Mouse (Mus musculus): ENCODE measurements around the gene Trir. TPM values are rescaled to one million over a fixed set of nuclear protein-coding genes. Genes with fewer than 3 reads are reported as not detected.

Trir gene
- polyA plus RNA-seq, 1 experiment, result 68.5 TPM

DNA sequence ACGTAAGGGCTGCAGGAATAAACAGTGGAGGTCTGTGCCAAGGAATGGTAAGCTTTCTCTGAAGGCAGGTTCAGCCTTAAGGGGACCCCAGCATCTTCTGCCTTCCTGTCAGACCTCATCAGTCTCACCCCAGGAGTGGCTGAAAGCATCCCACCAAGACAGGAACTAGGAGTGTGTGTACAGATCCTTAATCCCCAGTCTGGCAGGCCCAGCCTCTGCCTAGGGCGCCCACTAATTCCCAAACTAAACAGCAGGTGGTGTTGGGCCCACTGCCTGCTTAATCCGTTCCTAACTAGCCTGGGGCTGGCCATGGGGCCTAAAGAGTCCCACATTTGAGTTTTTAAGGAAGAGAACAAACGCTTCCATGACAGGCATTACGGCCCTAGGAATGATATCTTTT lies 9.4 kb upstream of the Trir start:
- H3K4me3 ChIP-seq (ENCODE audit: insufficient read depth, low read depth, low read length), result no peak overlapping the region
- H3K4me1 ChIP-seq (ENCODE audit: control insufficient read depth, insufficient read depth, insufficient read length, low read length), result no peaks in the 10 kb centered on the region
- H3K27ac ChIP-seq (replicated peaks; ENCODE audit: low read depth, low read length), result no peak overlapping the region

DNA sequence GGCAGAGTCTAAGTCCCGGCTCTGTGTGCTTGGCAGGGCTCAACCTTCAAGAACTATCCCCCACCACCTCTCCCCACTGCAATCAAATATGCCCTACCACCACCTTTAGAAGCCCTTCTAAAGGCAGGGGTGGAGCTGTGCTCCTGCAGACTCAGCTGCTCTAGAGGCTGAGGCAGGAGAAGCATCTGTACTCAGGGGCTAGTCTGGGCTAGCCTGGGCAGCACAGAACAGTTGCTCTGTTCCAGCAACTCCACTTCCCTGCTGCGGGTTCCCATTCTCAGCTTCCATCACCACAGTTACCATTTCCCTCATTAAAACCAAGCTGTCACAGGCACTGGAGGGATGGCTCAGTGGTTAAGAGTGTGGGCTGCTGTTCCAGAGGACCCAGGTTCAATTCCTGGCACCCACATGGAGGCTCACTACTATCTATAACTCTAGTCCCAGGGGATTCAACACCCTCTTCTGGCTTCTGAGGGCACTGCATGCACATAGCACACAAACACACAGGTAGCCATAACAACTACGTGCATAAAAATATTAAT lies 5.0 kb upstream of the Trir start:
- H3K4me1 ChIP-seq (ENCODE audit: control insufficient read depth, insufficient read depth, insufficient read length, low read length), result peaks cover 6% of the 10 kb centered on the region; the same call in 1 of the 2 replicates
- H3K4me3 ChIP-seq (ENCODE audit: insufficient read depth, low read depth, low read length), result no peak overlapping the region
- H3K27ac ChIP-seq (replicated peaks; ENCODE audit: low read depth, low read length), result no peak overlapping the region

DNA sequence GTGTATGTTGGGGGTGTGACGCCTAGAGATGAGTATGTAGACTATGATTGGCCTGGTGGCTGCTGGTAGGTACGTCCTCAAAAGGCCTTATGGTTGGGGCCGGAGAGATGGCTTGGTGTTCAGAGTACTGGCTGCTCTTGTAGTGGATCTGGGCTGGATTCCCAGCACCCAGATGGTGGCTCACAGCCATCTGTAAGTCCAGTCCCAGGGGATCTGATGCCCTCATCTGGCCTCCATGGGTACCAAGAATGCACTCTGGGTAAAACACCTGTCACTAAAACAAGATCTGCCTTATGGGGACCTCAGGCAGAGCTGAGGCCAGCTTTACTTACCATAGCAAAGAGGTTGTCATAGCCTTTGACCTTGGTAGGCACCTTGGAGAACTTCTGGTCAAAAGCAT lies 2.8 kb upstream of the Trir start:
- Histone ChIP-seq H3K4me3 (ENCODE audit: insufficient read depth, low read depth, low read length) (peak overlapping the region; percentile 83), H3K4me1 (ENCODE audit: control insufficient read depth, insufficient read depth, insufficient read length, low read length) (peaks cover 13% of the 10 kb centered on the region), H3K27ac (replicated peaks; ENCODE audit: low read depth, low read length) (no peak overlapping the region)

DNA sequence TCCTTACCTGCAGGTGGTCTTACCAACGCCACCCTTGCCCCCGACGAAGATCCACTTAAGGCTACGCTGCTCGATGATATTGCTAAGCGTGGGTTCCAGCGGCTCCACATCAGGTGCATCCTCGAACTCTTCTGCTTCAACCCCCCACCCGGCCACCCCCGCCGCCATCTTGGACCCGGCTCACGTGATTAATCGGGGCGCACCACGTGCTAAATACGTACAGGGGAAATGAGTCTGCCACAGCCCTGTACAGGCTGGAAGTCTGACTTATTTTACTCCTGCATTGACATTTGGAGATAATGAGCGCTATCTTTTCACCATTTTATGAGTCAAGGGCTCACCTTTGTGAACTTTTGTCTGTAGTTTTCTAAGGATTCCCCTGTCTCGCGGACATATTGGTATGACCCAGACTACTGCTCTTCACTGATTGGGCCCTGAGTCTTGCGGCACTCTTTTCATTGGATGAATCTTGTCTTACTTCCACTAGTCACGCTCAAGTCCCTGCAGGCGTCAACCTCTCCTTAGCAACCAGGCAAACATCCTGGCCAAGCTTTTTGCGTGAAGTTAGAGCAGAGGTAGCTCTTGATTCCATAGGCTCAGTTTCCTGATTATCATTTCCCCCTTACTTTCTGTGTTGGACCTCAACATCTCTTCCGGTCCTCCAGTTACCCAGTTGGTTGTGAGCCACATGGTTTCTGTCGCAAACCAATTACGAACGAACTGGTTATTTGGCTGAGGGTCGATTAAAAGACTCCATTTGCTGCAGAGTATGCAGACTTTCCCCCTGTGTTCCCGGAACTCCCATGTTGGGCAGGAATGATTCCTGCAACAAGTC lies 1.3 kb upstream of the Trir start, which contains the start of gene Asna1:
TSS of gene Asna1 (minus strand) at position 184 of the 835 bp plus-strand sequence.
- H3K4me1 ChIP-seq (ENCODE audit: control insufficient read depth, insufficient read depth, insufficient read length, low read length), result peaks cover 16% of the 10 kb centered on the region
- H3K4me3 ChIP-seq (ENCODE audit: insufficient read depth, low read depth, low read length), result peak within 1 kb of the TSS; percentile 83
- H3K27ac ChIP-seq (replicated peaks; ENCODE audit: low read depth, low read length), result peak within 1 kb of the TSS; percentile 98

DNA sequence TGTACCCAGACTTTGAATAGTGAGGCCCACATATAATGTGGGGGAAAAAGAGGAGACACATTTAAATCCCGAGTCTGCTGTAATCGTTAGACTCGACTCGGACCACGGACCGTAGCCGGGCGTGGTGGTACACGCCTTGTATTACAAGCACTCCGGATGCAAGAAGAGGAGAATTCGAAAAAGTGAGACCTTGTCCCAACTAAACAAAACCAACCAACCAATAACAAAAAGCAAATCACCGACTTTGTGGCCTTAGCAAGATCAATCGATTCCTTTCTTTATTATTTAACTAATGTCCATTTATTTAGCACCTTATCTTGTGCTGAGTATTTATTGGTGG lies 863 bp downstream of the Trir start:
- peaks cover 16% of the 10 kb centered on the region for H3K4me1 ChIP-seq (ENCODE audit: control insufficient read depth, insufficient read depth, insufficient read length, low read length)
- H3K4me3 ChIP-seq (ENCODE audit: insufficient read depth, low read depth, low read length), result peak overlapping the region; percentile 87
- peak overlapping the region; percentile 51; the same call in 1 of the 2 replicates for H3K27ac ChIP-seq (replicated peaks; ENCODE audit: low read depth, low read length)

DNA sequence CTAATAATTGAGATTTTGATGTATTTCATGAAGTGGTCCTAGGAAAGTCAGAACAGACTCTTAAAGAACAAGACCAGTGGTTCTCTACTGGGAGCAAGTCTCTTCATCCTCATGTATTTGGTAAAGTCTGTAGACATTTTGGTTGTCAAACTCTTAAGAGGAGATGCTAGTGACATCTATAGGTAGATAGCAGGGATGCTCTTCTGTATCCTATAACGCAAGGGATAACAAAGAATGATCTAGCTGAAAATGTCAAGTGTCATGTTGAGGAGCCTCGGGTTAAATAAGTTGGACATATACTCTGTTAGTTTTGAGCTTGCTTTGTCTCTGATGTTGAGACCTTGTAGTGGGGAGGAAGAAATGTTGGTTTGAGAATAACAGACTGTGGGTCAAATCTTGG lies 1.3 kb downstream of the Trir start:
- no peak overlapping the region for H3K27ac ChIP-seq (replicated peaks; ENCODE audit: low read depth, low read length)
- H3K4me3 ChIP-seq (ENCODE audit: insufficient read depth, low read depth, low read length), result peak overlapping the region; percentile 87
- H3K4me1 ChIP-seq (ENCODE audit: control insufficient read depth, insufficient read depth, insufficient read length, low read length), result peaks cover 16% of the 10 kb centered on the region

DNA sequence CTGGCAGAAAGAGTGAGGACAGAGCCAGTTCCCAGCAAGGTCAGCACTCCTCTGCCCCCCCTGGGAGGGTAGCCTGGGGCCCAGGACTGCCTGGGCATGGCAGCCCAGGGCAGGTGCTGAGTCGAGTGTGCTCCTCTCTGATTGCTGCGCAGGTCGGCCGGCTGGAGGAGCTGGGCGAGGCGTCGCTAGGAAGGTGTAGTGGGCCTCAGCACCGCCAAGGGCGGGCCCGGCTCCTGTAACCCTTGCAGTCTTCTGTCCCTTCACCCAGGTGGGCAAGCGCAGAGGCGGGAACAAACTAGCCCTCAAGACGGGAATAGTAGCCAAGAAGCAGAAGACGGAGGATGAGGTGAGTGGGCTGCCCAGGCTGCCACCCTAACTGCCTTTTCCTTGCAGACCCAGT lies 2.6 kb downstream of the Trir start:
- H3K4me1 ChIP-seq (ENCODE audit: control insufficient read depth, insufficient read depth, insufficient read length, low read length), result peaks cover 14% of the 10 kb centered on the region
- no peak overlapping the region for H3K4me3 ChIP-seq (ENCODE audit: insufficient read depth, low read depth, low read length)
- H3K27ac ChIP-seq (replicated peaks; ENCODE audit: low read depth, low read length), result no peak overlapping the region

DNA sequence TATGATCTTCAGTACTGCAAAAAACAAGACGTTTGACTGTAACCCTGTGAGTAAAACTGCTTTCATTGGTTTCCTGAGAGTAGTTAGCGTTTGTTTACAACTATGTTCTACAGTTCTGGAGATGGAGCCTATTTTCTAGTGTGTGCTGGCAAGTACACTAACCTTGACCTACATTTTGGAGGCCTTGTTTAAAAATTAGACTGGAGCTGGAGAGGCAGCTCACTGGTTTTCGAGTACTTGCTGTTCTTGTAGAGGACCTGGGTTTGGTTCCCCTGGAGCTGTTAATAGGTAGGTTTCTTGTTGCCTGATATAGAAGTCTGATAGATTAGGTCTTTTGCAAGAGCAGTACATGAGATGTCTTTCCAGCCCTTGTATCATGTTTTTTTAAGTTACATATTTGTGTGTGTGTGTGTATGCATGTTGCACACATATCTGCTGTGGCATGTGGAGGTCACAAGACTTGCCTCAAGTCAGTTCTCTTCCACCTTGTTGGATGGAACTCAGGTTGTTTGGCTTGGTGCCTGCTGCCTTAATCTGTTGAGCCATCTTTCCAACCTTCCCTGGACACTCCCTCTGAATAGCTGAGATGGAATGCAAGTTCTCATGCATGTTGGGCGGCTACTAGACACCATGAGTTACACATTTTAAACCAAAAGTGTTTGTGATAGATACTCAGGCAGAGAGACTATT lies 6.1 kb downstream of the Trir start:
- Histone ChIP-seq H3K27ac (replicated peaks; ENCODE audit: low read depth, low read length) (no peak overlapping the region), H3K4me3 (ENCODE audit: insufficient read depth, low read depth, low read length) (no peak overlapping the region), H3K4me1 (ENCODE audit: control insufficient read depth, insufficient read depth, insufficient read length, low read length) (peaks cover 11% of the 10 kb centered on the region)

DNA sequence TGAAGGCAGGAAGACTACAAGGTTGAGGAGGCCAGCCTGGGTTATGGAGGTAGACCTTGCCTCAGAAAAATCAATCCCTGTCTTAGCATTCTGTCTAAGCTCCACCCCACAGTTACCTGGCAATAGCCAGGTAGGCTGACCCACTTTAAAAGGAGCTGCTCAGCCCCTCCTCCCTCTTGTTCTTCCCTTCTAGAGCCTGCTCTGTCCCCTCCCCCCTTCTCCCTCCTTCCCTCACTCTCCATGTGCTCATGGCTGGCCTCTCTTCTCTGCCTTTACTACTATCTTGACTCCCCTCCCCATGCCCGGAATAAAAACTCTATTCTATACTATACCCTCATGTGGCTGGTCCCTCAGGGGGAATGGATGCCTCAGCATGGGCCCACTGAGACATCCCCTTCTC lies 7.2 kb downstream of the Trir start:
- no peak overlapping the region for H3K27ac ChIP-seq (replicated peaks; ENCODE audit: low read depth, low read length)
- no peak overlapping the region for H3K4me3 ChIP-seq (ENCODE audit: insufficient read depth, low read depth, low read length)

DNA sequence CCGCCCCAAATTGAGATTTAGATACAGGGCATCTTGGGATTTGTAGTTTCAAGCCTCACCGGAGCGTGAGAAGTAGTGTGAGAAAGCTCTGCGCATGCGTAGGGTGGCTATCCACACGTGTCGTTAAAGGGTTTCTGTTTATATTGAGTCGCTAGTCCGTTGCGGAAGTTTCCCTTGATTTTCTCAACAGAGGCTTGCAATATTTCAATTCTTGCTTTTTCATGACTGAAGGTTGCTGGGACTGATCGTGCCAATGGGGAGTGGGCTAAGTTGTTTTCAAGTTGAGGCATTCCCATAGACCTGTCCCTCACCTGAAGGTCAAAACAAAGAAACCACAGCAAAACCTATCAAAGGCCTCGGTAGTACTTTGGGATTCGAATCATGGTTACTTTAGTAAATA lies 8.1 kb downstream of the Trir start:
- H3K4me1 ChIP-seq (ENCODE audit: control insufficient read depth, insufficient read depth, insufficient read length, low read length), result peaks cover 6% of the 10 kb centered on the region; the same call in 1 of the 2 replicates
- H3K4me3 ChIP-seq (ENCODE audit: insufficient read depth, low read depth, low read length), result peak overlapping the region; percentile 84
- H3K27ac ChIP-seq (replicated peaks; ENCODE audit: low read depth, low read length), result 0 out of 2 replicates have a peak overlapping the region, but pooled peaks have one; percentile 20

More for the DNA sequence above, 7.2 kb downstream of the Trir start:
- H3K4me1 ChIP-seq (ENCODE audit: control insufficient read depth, insufficient read depth, insufficient read length, low read length), result peaks cover 9% of the 10 kb centered on the region

DNA sequence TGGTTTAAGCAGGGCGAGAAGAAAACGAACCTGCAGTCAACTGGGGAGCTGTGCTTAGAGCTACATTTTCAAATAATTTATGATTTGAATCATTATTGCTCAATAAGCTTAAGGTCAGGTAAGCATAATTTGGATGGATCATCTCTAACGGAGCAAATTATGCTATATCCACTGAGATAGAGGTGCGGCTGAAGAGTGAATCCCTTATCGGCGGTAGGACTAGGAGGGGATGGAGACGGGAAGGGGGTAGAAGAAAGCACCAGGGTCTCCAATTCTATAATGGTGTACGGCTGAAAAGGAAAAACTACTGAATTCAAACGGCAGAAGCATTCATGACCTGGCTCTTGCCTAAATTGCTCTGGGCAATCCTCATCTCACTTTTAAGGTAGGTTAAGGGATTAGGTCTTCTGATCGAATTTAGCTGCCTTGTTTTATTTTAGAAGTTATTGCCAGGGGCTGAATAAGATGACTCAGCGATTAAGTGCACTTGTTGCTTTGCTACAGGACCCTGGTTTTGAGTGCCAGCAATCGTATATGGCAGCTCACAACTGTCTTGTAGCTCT lies 8.6 kb downstream of the Trir start:
- H3K4me1 ChIP-seq (ENCODE audit: control insufficient read depth, insufficient read depth, insufficient read length, low read length), result peaks cover 6% of the 10 kb centered on the region; the same call in 1 of the 2 replicates

DNA sequence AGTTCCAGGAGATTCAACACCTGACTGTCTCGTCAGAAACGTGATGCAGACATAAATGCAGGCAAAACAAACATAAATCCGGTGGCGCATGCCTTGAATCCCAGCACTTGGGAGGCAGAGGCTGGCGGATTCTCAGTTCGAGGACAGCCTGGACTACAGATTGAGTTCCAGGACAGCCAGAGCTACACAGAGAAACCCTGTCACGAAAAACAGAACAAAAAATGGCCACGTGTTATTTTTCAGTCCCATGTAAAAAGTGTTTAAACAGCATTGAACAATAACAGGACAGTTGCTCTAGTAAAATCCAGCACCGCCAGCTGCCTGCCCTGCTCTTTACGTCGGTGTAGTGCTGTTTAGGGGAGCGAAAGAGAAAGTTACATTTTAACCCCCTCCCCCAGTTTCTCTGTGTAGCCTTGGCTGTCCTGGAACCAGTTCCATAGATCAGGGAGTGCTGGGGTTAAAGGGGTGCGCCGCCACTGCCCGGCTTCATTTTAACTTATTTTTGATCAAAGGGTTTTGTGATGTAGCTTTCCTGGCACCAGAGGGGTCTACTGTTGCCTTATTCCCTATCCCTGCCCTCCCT lies 9.2 kb downstream of the Trir start:
- Histone ChIP-seq H3K27ac (replicated peaks; ENCODE audit: low read depth, low read length) (peak overlapping the region; percentile 64), H3K4me3 (ENCODE audit: insufficient read depth, low read depth, low read length) (peak overlapping the region; percentile 84), H3K4me1 (ENCODE audit: control insufficient read depth, insufficient read depth, insufficient read length, low read length) (peaks cover 6% of the 10 kb centered on the region; the same call in 1 of the 2 replicates)

More for the DNA sequence above, 8.6 kb downstream of the Trir start:
- Histone ChIP-seq H3K27ac (replicated peaks; ENCODE audit: low read depth, low read length) (peak overlapping the region; percentile 64), H3K4me3 (ENCODE audit: insufficient read depth, low read depth, low read length) (peak overlapping the region; percentile 84)

DNA sequence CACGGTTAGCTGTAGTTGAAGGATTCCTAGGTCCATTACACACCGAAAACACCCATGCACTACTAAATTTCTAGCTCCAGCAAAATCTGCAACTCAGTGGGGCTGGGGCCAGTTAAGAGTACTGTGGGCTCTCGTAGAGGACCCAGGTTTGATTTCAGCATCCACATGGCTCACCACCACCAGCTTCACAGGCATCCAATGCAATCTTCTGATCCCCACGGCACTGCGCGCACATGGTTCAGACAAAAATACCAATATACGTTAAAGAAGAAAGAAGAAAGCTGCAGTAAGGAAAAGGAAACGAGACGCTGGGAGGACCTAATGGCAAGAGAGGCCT lies 9.7 kb downstream of the Trir start:
- H3K27ac ChIP-seq (replicated peaks; ENCODE audit: low read depth, low read length), result peak overlapping the region; percentile 64
- peaks cover 6% of the 10 kb centered on the region; the same call in 1 of the 2 replicates for H3K4me1 ChIP-seq (ENCODE audit: control insufficient read depth, insufficient read depth, insufficient read length, low read length)
- H3K4me3 ChIP-seq (ENCODE audit: insufficient read depth, low read depth, low read length), result peak overlapping the region; percentile 84

DNA sequence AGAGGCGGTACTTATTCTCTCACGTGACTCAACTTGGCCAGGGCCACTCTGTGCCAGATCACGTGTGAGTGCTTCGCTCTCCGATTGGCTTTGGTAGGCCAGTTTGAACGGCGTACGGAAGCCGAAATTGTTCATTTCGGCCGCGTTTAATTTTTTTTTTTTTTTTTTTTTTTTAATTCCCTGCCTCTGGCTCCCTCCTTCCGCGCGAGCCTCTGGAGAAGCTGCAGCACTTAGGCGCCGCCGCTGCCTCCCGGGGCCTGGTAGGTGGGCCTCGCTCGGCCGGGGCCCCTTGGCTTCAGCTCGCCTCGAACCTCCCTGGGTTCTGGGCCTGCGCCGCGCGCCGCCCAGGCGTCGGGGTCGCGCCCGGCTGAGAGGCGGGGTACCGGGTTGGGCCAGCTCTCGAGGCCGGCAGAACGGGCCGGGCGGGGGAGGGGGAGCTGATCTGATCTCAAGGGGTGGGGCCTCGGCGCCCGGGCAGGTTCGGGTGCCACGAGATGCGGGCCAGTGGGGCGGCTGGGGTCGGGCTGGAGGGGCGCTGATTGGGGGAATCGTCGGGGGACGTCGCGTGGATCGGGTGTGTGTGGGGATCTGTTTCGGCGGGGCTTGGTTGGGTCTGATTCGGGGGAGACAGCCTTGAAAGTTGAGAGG lies 10.2 kb downstream of the Trir start, which contains the start of gene Tnpo2:
TSS of gene Tnpo2 (plus strand) at position 198 of the 648 bp plus-strand sequence.
- H3K4me1 ChIP-seq (ENCODE audit: control insufficient read depth, insufficient read depth, insufficient read length, low read length), result peaks cover 6% of the 10 kb centered on the region; the same call in 1 of the 2 replicates
- H3K27ac ChIP-seq (replicated peaks; ENCODE audit: low read depth, low read length), result peak within 1 kb of the TSS; percentile 73
- H3K4me3 ChIP-seq (ENCODE audit: insufficient read depth, low read depth, low read length), result peak within 1 kb of the TSS; percentile 84

All from brown adipose tissue, adult 24 weeks (tissue).